Mouse (Mus musculus) brain, adult 10 weeks (tissue): ENCODE measurements around the gene Cyp2c69. TPM values are rescaled to one million over a fixed set of nuclear protein-coding genes. Genes with fewer than 3 reads are reported as not detected.

Experiments
- polyA plus RNA-seq: library from polyadenylated mRNA; stranded (reverse); fragments of 350-450 nt; fragmentation: Illumina TruSeq; extraction: RNeasy Lipid Tissue Mini Kit (QIAGEN cat#74804); gene quantifications from one replicate; pipeline ENCODE4 v1.2.3, GENCODE M21; 2015; ENCODE audit warnings: low read depth, low replicate concordance

The Cyp2c69 gene
- polyA plus RNA-seq, result not detected

DNA sequence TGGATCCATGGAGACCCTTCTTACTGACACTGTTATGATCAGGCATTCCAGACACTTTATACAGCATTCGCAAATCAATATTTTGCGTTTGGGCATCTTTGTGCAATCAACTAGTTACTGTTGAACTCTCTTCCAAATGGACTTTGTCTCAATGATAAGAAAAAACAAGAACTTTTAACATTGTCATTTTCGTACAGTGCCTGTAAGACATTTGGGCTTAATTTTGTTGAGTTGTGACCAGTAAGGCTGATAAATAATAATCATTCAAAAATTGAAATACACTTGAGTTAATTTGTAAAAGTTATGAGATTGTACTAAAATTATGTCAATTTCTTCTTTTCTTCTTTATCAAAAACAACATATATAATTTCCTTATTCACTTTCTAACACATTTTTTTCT lies at the start of gene Cyp2c69:
TSS of gene Cyp2c69 (minus strand) at position 101 of the 400 bp plus-strand sequence.

DNA sequence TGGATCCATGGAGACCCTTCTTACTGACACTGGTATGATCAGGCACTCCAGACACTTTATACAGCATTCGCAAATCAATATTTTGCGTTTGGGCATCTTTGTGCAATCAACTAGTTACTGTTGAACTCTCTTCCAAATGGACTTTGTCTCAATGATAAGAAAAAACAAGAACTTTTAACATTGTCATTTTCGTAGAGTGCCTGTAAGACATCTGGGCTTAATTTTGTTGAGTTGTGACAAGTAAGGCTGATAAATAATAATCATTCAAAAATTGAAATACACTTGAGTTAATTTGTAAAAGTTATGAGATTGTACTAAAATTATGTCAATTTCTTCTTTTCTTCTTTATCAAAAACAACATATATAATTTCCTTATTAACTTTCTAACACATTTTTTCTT lies 73.9 kb downstream of the Cyp2c69 start, which contains the start of gene Cyp2c40:
TSS of gene Cyp2c40 (minus strand) at position 101 of the 400 bp plus-strand sequence.

Other genes starting within 250 kb of the Cyp2c69 start
- gene Cyp2c67, start 237.7 kb downstream of the Cyp2c69 start, polyA plus RNA-seq, result not detected
- not detected for gene Cyp2c68, start 145.7 kb downstream of the Cyp2c69 start, polyA plus RNA-seq
- gene Cyp2c40, start 74.0 kb downstream of the Cyp2c69 start, polyA plus RNA-seq, result not detected
- 0.24 TPM for gene Cyp2c37, start 105.6 kb upstream of the Cyp2c69 start, polyA plus RNA-seq
- gene Cyp2c54, start 187.0 kb upstream of the Cyp2c69 start, polyA plus RNA-seq, result not detected
- gene Cyp2c50, start 202.9 kb upstream of the Cyp2c69 start, polyA plus RNA-seq, result not detected